Mouse (Mus musculus): ENCODE measurements around the gene Prss29. TPM values are rescaled to one million over a fixed set of nuclear protein-coding genes. Genes with fewer than 3 reads are reported as not detected.
A peak's percentile ranks its signal among the peaks of the same experiment; 100 is the strongest.

Gene Prss29
- polyA plus RNA-seq (2012; rRNA removed): not detected in 2 replicates

- DNase-seq (ENCODE audit: extremely low spot score in 1 of 2, low spot score in 1 of 2): no peak
Measured at GRCm38 (mm10) chr17:25318354-25318753, at the start of gene Prss29. Gene Prss29, plus strand, starts transcription at chr17:25318654.

GRCm38 (mm10) chr17:25270795-25271335 lies 47.6 kb upstream of the Prss29 start:
- no peak for DNase-seq (ENCODE audit: extremely low spot score in 1 of 2, low spot score in 1 of 2)

GRCm38 (mm10) chr17:25272326-25272725 lies 46.1 kb upstream of the Prss29 start:
- DNase-seq (ENCODE audit: extremely low spot score in 1 of 2, low spot score in 1 of 2): no peak

GRCm38 (mm10) chr17:25272951-25273705 lies 45.3 kb upstream of the Prss29 start:
- DNase-seq (ENCODE audit: extremely low spot score in 1 of 2, low spot score in 1 of 2): peak in 1 of 2 experiments; percentile 89

GRCm38 (mm10) chr17:25273706-25274501 lies 44.5 kb upstream of the Prss29 start:
- DNase-seq (ENCODE audit: extremely low spot score in 1 of 2, low spot score in 1 of 2): peak; percentile 88 to 99

- no peak for DNase-seq (ENCODE audit: extremely low spot score in 1 of 2, low spot score in 1 of 2)
Measured at GRCm38 (mm10) chr17:25274571-25275346, 43.7 kb upstream of the Prss29 start, which contains the start of gene Ube2i. Gene Ube2i, minus strand, starts transcription at chr17:25274622.

GRCm38 (mm10) chr17:25275833-25276232 lies 42.6 kb upstream of the Prss29 start:
- no peak for DNase-seq (ENCODE audit: extremely low spot score in 1 of 2, low spot score in 1 of 2)

GRCm38 (mm10) chr17:25282133-25282532 lies 36.3 kb upstream of the Prss29 start:
- no peak for DNase-seq (ENCODE audit: extremely low spot score in 1 of 2, low spot score in 1 of 2)

GRCm38 (mm10) chr17:25285033-25285432 lies 33.4 kb upstream of the Prss29 start:
- DNase-seq (ENCODE audit: extremely low spot score in 1 of 2, low spot score in 1 of 2): peak; percentile 27 to 82

GRCm38 (mm10) chr17:25288842-25289241 lies 29.6 kb upstream of the Prss29 start:
- DNase-seq (ENCODE audit: extremely low spot score in 1 of 2, low spot score in 1 of 2): peak in 1 of 2 experiments; percentile 61

- no peak for DNase-seq (ENCODE audit: extremely low spot score in 1 of 2, low spot score in 1 of 2)
Measured at GRCm38 (mm10) chr17:25290411-25290810, 28.0 kb upstream of the Prss29 start.

GRCm38 (mm10) chr17:25293495-25293894 lies 25.0 kb upstream of the Prss29 start:
- no peak for DNase-seq (ENCODE audit: extremely low spot score in 1 of 2, low spot score in 1 of 2)

- no peak for DNase-seq (ENCODE audit: extremely low spot score in 1 of 2, low spot score in 1 of 2)
Measured at GRCm38 (mm10) chr17:25294111-25294510, 24.3 kb upstream of the Prss29 start.

- no peak for DNase-seq (ENCODE audit: extremely low spot score in 1 of 2, low spot score in 1 of 2)
Measured at GRCm38 (mm10) chr17:25298094-25298493, 20.4 kb upstream of the Prss29 start, which contains the start of gene Prss34. Gene Prss34, plus strand, starts transcription at chr17:25298394.

GRCm38 (mm10) chr17:25308346-25308745 lies 10.1 kb upstream of the Prss29 start, which contains the start of gene Prss28:
Gene Prss28, plus strand, starts transcription at chr17:25308646.
- DNase-seq (ENCODE audit: extremely low spot score in 1 of 2, low spot score in 1 of 2): no peak

GRCm38 (mm10) chr17:25320819-25321218 lies 2.4 kb downstream of the Prss29 start:
- DNase-seq (ENCODE audit: extremely low spot score in 1 of 2, low spot score in 1 of 2): no peak

- no peak for DNase-seq (ENCODE audit: extremely low spot score in 1 of 2, low spot score in 1 of 2)
Measured at GRCm38 (mm10) chr17:25322930-25323329, 4.5 kb downstream of the Prss29 start.

- DNase-seq (ENCODE audit: extremely low spot score in 1 of 2, low spot score in 1 of 2): no peak
Measured at GRCm38 (mm10) chr17:25332321-25332720, 13.9 kb downstream of the Prss29 start.

GRCm38 (mm10) chr17:25333943-25334342 lies 15.5 kb downstream of the Prss29 start:
- peak in 1 of 2 experiments; percentile 77 for DNase-seq (ENCODE audit: extremely low spot score in 1 of 2, low spot score in 1 of 2)

GRCm38 (mm10) chr17:25338218-25338617 lies 19.8 kb downstream of the Prss29 start:
- DNase-seq (ENCODE audit: extremely low spot score in 1 of 2, low spot score in 1 of 2): no peak
